Mouse (Mus musculus): Measurements from ENCODE around the gene Aak1. TPM values are rescaled to one million over a fixed set of nuclear protein-coding genes. Genes with fewer than 3 reads are reported as not detected.
"Not testable (repeated sequence)": the region's sequence is repeated elsewhere in the genome, so short reads cannot be mapped to it uniquely, and the experiment has no call there.

Gene Aak1
- total RNA-seq, 2 experiments from 2014 or later, result 435 to 445 TPM

DNA sequence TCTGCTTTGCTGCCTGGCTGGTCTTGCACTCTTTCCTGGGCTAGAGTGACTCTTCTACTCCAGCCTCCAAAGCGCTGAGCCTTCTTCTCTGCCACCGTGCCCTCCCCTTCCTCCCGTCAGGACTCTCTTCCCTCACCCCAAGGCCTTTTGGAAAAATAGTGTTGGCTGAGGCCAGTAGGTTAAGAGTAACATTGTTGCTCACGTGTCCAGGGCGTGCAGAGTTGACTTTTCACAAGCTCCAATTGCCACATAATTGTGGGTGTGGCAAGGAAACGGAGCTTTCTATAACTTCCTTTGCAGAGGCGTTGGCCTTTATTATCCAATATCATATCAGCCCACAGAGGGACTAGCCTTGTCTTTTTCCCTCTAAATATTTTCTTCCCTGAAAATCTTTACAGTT is 177.7 kb downstream of the Aak1 start:
- no peak for DNase-seq

DNA sequence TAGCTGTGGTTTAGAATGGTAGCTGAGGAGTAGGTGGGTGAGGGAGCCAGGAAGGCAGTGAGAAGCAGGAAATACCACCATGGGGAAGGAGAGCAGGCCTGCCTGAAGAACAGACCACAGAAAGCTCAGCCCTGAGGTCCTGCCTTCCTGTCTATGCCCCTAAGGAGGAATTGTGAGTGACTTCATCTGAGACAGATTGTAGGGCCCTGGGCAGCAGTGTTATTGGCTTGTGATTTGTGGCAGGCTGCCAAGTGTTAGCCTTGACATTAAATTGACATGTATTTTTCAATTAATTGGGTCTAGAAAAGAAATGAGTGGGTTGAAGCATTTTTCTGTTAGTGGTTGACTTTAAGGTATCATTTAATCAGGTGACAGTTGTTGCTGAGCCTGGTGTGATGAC is 179.6 kb downstream of the Aak1 start:
- DNase-seq, result no peak

DNA sequence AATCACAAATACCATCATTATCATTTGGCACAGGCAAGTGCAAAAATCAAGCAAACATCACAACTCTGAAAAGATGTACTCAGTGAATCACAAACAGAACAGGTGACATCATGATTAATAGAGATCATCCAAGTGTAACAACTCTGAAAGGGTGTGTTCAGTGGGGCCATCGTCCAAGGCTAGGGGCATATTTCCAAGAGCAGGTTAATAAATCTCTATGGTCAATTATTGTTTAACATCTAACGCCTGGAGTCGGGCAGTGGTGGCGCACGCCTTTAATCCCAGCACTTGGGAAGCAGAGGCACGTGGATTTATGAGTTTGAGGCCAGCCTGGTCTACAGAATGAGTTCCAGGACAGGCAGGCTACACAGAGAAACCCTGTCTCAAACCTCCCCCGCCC is 182.0 kb downstream of the Aak1 start:
- not testable (repeated sequence) for DNase-seq

DNA sequence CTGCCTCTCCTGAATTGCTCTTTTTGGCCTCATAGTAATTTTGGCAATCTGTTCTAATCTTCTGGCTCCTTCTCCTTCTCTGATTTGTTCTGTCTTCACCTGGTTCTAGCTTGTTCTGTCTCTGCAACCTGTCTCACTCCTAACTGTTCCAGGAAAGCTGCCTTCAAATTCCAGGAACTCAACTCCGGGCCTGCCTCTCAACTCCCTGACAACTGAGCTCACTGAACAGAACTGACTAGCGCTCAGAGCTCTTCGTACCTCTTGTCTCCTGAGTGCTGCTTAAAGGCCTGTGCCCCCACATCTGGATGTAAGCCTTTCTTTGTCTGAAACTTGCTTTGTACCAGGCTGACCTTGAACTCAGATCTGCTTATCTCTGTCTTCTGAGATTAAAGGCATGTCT is 183.1 kb downstream of the Aak1 start:
- no peak for DNase-seq

DNA sequence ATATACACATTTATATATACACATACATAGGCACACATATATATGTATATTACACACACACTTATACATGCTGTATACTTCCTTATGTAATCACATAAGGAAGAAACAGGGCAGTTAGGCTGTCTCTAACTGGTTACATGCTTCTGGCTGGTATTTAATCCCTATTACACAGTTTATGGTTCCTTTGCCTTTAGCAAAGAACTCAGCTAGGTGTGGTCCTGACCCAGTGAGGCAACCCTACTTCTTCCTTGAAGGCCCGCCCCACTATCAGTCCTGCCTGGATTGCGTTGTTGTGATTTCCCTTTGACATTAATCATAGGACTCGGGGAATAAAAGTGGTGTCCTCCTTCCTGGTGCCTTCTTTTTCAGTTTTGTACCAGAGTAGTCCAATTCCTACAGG is 185.1 kb downstream of the Aak1 start:
- DNase-seq, result no peak

DNA sequence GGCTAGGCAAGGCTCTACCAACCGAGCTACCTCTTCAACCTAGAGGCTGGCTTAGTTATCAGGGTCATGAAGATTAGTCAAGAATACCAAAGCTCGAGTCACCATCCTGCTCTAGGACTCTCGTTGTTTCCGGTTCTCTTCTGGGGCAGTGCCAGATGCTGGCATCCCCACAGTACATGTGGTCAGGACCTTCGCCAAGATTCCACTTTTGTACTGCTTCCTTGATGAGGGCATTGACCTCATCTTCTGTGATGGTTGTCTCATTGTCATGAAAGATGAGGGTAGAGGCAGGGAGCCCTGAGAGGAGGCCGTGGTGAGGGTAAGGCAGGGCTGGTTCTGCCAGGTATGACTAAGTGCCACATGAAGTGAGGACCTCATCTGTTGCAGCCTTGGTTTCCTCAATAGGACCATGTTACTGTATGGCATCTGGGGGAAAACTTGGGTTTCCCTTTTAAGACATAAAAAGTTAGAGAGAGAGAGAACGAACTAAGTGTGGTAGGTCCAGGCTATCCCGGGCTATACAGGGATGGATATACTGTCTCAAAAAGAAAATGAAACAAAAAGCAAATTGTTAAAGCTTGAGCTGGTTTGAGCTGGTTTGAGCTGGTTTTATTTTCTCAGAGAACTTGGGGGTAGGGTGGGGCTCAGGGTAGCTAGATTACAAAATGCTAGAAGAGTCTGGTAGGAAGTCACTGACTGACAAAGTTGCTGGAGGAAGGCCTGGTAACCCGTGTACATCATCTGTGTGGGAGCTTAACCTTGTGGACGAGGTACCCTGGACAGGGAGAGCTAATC is 188.7 kb downstream of the Aak1 start:
- no peak for DNase-seq

DNA sequence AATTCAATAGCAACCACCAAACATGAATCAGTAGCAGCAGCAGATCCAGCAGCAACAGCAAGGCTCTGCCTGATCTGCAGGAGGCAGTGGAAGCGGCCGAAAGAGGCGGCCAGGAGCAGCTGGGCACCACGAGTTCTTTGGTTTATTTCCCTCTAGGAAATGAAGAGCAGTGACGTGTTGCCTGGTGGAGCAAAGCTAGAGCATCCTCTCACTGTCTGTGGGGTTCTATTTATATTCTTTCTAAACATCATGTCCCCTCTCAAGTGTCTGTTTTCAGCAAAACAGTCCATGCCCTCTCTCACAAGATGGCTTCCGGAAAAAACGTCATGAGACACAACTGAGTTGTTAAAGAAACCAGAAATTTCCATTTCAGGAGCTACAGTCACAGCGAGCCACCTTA is 189.8 kb downstream of the Aak1 start:
- DNase-seq, result no peak

DNA sequence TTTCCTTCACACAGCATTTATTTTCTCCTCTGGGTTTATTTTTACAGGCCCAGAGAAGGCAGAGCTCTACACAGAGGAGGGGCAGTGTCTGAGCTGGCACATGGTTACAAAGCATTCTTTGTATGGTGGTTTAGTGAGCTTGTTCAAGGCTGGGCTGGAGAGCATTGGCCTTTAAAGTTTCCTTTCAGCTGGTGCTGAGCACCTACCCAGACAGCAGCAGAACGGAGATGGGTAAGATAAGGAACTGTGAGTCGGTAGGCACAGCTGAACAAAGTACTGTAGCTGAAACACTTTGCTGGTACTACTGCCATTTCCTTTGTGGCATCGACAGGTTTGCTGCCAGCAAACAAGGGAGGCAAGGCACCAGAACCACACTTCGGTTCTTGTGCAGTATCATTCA is 191.7 kb downstream of the Aak1 start:
- DNase-seq, result peak in 1 of 2 experiments; percentile 11

DNA sequence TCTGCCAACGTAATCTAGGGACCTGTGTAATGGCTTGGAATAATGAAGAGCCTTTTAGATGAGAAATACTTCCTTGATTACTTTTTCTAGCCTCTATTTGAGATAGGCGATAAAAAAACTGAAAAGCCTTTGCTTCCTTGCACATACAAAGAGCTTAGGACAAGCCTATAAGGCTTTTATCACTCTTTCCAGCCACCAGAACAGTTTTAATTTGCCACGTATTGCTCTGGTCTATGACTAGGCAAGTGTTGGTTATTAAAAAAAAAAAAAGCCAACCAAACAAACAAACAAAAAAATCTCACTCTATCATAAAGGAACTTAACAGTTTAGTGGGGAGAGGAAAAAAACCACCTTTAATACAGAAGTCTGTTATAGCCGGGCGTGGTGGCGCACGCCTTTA is 192.1 kb downstream of the Aak1 start:
- DNase-seq, result no peak

DNA sequence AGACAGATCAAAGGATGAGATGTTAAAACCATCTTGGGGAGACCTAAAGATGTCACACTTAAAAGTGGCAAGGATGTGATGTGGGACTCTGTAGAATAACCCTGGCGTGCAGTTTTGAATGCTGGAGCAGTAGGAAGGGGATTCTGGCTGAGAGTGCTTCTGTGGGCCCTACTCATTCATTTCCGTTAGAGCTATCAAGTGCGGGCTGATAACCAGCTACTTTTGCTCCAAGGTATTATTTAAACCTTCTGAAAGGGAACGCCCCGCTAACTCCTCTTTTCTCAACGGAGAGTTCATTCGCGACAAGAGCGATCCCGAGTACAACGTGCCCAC is 192.7 kb downstream of the Aak1 start:
- no peak for DNase-seq

DNA sequence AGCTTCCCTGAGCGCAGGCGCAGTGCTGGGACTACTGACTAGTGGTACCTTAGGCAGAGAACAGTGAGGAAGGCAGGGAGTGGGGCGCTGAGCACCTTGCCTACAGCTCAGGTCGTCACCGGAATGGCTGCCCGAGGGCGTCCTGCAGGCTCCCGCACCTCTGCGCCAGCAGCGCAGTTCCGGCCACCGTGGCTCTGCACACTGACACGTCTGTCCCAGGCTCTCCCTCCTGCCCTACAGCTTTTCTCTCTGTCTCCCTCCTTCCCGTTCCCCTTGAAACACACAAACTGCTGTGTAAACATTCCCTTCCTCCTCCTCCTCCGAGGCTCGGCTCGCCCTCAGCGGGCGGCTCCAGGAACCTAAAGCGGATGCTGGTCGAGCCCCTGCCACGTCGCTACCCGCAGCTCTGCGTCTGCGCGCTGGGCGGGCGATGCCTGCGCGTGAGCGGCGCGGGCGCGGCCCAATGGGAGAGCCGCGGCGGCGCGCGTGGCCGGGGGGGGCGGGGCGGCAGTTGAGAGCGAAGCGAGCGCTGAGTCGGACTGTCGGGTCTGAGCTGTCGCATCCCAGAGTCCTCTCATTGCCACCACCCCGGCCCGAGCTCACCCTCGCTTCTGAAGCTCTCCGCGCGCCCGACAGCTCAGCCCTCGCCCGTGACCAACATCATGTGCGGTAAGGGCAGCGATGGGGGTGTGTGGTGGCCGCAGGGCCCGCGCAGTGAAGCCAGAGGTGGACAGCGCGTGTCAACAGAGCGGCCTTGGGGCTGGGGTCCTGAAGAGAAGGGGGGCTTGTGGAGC is 193.2 kb downstream of the Aak1 start, which contains the start of gene Gfpt1:
Gene Gfpt1, plus strand, starts transcription at position 510 of the 794 bp plus-strand sequence.
- DNase-seq, result peak; percentile 92 to 93

DNA sequence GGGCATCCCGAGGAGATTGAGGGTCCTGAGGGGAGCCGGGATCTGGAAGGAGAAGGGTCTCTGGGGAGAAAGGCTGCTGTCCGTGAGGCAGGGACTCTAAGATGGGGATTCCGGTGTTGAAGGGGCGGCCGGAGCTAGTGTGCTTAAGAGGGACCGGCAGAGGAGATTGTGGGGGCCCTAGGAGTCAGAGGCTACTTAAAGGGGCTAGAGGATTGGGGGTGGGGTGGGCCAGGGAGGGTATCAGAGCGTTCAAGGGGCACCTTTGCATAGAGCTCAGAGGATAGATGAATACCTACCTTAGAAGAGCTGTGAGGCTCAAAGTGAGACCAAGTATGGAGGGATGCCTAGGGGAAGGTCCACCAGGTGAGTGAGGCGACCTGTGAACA is 193.8 kb downstream of the Aak1 start:
- DNase-seq, result no peak

DNA sequence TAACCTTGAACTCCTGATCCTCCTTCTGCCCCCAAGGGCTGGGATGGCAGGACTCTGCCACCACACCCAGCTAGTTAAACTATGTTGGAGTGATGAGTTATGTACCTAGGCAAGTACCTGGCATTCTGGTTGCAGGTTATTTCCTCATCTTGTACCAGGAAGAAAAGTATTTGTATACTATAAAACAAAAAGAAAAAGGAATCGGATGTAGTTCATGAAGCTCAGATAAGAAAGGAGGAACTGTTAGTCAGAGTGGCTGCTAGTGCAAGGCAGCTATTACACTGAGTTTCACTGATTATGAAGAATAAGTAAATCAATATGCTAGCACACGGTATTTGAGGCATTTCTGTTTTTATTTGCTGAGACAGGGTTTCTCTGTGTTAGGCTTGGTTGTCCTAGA is 195.6 kb downstream of the Aak1 start:
- no peak for DNase-seq

DNA sequence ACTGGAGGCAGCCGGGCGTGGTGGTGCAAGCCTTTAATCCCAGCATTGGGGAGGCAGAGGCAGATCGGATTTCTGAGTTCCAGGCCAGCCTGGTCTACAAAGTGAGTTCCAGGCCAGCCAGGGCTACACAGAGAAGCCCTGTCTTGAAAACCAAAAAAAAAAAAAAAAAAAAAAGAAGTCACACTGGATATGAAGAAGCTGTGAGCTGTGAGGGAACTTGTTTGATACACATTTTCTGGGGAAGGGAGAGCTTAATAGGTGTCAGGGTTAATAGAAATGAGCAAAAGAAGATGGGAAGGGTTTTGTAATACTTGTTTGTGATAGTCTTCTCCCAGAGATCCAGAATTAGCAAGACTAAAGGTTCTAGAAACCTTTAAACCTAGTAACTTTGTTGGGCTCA is 196.2 kb downstream of the Aak1 start:
- DNase-seq, result no peak

DNA sequence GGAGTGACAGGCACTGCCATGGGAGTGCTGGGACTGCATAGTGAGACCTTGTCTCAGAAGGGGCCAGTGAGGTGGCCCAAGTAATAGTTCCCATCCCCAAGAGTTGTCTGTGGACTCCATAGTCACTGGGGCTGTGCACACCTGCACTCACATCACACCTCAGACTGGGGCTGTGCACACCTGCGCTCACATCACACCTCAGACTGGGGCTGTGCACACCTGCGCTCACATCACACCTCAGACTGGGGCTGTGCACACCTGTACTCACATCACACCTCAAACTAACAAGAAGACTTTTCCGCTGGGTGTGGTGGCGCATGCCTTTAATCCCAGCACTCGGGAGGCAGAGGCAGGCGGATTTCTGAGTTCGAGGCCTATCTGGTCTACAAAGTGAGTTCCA is 199.4 kb downstream of the Aak1 start:
- not testable (repeated sequence) for DNase-seq

DNA sequence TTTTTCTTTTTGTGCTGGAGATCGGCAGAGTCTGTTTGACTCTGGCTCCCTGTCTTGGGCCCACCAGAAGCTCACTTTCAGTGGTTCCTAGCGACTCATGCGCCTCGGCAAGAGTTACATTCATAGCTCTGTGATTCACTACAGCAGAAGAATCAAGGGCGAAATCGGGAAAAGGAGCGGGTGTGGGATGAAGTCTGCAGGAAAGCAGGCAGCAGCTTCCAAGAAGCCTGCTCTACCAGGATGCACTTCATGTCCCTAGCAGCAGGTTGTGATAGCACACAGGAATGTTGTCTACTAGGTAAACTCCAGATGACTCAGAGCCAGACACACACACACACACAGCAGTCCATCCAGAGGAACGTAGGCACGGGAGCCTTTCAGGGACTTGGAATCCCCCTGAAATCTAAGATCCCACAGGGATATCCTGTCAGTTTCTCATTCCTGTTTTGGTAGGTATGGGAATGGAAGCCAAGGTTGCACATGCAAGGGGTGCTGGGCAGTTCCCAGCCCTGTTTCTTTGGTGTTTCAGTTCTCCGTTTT is 202.6 kb downstream of the Aak1 start:
- no peak for DNase-seq

Other genes with a start within 250 kb of the Aak1 start
- gene Asprv1, start 221.4 kb upstream of the Aak1 start, total RNA-seq (2021), result 1 to 10 TPM in 1 of 2 experiments, under 1 TPM in 1; 0.88 to 1.7 TPM
- 10 to 100 TPM; 20.7 to 28.7 TPM for gene Mxd1, start 180.4 kb upstream of the Aak1 start, total RNA-seq (2021)
- 10 to 100 TPM; 59.1 to 62.8 TPM for gene Snrnp27, start 165.0 kb upstream of the Aak1 start, total RNA-seq (2021)
- gene Gmcl1, start 116.1 kb upstream of the Aak1 start, total RNA-seq (2021), result 10 to 100 TPM; 30.0 to 30.1 TPM
- 1 to 10 TPM; 4.8 to 6.0 TPM for gene Anxa4, start 55.9 kb upstream of the Aak1 start, total RNA-seq (2021)
- gene Nfu1, start 159.7 kb downstream of the Aak1 start, total RNA-seq (2021), result 10 to 100 TPM; 55.1 to 55.5 TPM
- 10 to 100 TPM; 52.9 to 56.7 TPM for gene Gfpt1, start 193.3 kb downstream of the Aak1 start, total RNA-seq (2021)

All from layer of hippocampus, postnatal 36 days (tissue).